In the genomic region with DNA sequence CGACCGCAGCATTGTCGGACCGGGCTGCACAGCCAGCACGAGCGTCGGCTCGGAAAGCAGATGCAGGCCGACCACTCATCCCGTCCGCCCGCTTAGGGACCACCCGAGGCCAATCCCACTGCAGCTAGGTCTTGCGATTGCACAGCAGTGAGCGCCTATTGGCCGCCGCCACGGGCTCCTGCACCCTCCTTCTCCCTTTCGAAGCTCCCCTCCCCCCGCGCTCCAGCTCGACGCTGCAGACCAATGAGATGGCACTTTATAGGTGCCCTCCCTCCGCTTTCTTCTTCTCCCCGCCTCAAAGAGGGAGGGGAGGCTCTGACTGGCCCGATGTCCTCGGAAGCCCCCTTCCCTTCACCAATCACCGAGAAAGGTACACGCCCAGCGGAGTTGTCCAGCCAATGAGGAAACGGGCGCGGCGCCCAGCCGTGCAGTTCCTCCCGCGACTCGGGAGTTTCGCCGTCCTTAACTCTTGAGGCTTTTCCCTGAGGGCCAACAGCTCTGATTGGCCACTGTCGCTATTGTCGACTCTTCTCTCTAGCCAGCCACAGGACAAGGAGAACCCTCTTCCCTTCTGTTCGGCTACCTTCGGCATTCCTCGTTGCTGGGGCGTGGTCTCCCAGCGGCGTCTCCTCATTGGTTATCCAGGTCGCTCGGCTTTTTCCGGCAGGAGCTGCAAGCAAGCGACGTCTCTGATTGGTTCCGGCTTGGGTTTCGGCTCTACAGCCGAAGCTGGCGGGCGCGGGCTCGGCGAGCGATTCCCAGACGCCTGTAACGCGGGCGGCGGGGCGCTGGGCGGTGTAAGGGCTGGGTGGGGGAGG, we compare ENCODE assay signal across 8 mouse cellular contexts. TPM values are rescaled to one million over a fixed set of nuclear protein-coding genes. Genes with fewer than 3 reads are reported as not detected.
A peak's percentile ranks its signal among the peaks of the same experiment; 100 is the strongest.
DNase-seq lines count a peak whose midpoint lies in the region; ATAC-seq lines count a peak whose summit lies in the region.

Gsk3b (plus strand) TSS at position 373 of the 818 bp plus-strand sequence.

- ATAC-seq in megakaryocyte progenitor cell, adult 5-6 weeks (replicated peaks; ENCODE audit: poor library complexity), result peak; percentile 76

- DNase-seq in adipocyte (ENCODE audit: low spot score), result peak; percentile 100
- peak; percentile 98 for DNase-seq in embryo, embryonic 10 days (ENCODE audit: low spot score)
- DNase-seq in gastrocnemius, postnatal 10 days, result peak; percentile 98
- DNase-seq in induced T-regulatory cell, adult 2 months (ENCODE audit: low read depth), result peak; percentile 99
- DNase-seq in left cerebral cortex, adult 9 months (ENCODE audit: low spot score in 2 of 2), result peak; percentile 100
- DNase-seq in right cerebral cortex, postnatal 14 days, result peak; percentile 99
- peak; percentile 99 for DNase-seq in urinary bladder, postnatal 36 days (ENCODE audit: low spot score in 2 of 2)

RNA-seq across cellular contexts. Expression of gene Gsk3b, which starts in this region (rescaled TPM):
- total RNA-seq in gastrocnemius, postnatal 10 days (2021), result 10 to 100 TPM; 58.8 to 65.8 TPM
- total RNA-seq in megakaryocyte progenitor cell, adult 5-6 weeks (2015), result 43.8 and 49.7 TPM in 2 replicates
- total RNA-seq in megakaryocyte progenitor cell, adult 5-6 weeks (2017), result 20.1 and 23.5 TPM in 2 replicates

Comparison
In these comparisons a context has a peak if more than half of its experiments do, and no peak if none do; other contexts are left out.
1. Peak in every context shown above with its lines: DNase-seq and ATAC-seq.